Mouse (Mus musculus): ENCODE measurements around the gene Col10a1. TPM values are rescaled to one million over a fixed set of nuclear protein-coding genes. Genes with fewer than 3 reads are reported as not detected.

Gene Col10a1
- total RNA-seq, 1 experiment = 0.09 TPM

Other genes starting within 250 kb of the Col10a1 start
- 118 and 165 TPM in 2 replicates for gene Dse, start 182.3 kb upstream of the Col10a1 start, total RNA-seq (2012; rRNA removed)
- gene Tspyl1, start 107.8 kb upstream of the Col10a1 start, total RNA-seq (2012; rRNA removed) = 14.0 and 20.9 TPM in 2 replicates
- gene Tspyl4, start 92.5 kb upstream of the Col10a1 start, total RNA-seq (2012; rRNA removed) = 4.3 and 4.8 TPM in 2 replicates
- gene Nt5dc1, start 28.6 kb downstream of the Col10a1 start, total RNA-seq (2012; rRNA removed) = 7.6 and 8.3 TPM in 2 replicates
- 0.85 and 1.7 TPM in 2 replicates for gene Frk, start 93.4 kb downstream of the Col10a1 start, total RNA-seq (2012; rRNA removed)